Mouse (Mus musculus): ENCODE measurements around the gene Cfap299.

DNA sequence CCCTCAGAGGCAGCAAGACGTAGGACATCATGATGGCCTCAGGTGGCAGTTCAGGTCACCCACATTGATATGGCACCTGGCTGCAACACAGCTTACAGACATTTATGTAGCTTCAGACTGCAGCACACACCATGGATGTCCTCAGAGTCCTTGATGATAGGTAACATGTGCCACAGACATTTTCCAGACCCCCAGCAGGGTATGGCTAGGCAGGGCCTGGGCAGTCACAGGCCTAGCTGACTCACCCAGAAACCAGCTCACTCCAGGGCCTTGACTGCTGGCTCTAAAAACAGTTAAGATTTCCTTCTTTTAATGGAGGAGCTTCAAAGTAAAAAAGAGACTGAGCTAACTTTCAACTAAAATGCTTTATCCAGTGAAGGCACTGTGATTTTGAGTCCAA lies 95.9 kb downstream of the Cfap299 start:
- TF ChIP-seq POLR2A (IDR thresholded peaks at IDR 0.05; ENCODE audit: low read depth, low read length): no peak
- no peak for TF ChIP-seq IRF4 (IDR thresholded peaks at IDR 0.05; ENCODE audit: low read depth, low read length)
- no peak for TF ChIP-seq MYC (IDR thresholded peaks at IDR 0.05; ENCODE audit: low read depth, low read length)
- no peak for TF ChIP-seq NELFE (IDR thresholded peaks at IDR 0.05; ENCODE audit: low read depth, low read length)
- no peak for TF ChIP-seq CHD1 (IDR thresholded peaks at IDR 0.05; ENCODE audit: low read depth, low read length)
